Mouse (Mus musculus): ENCODE measurements at regions not wholly inside any gene's neighbourhood (a gene's known extent, or its start where the extent isn't known, plus 50 kb on each side); places are given as distances from the start of the nearest gene placed in this dataset.
A peak's percentile ranks its signal among the peaks of the same experiment; 100 is the strongest.

DNA sequence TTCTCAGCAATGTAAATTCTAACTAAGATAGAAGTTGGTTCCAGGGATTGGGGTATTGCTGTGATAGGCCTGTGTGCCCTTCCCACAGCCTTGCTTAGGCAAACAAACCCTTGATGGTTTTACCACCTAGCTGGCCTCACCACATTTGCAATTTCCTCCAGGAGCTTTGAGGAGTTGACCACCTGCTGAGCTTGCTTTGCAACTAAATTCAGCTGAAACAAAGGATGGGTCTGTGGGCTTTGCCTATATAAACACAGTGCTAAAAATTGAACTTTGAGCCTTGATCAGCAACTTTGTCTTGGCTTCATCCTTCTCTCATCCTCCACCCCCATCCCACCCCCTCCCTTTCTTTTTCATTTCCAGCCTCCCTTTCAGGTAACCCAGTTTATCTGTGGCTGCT is 148.9 kb downstream of the Teddm3 start:
- TF ChIP-seq POLR2A (IDR thresholded peaks at IDR 0.05; ENCODE audit: insufficient read depth, low read length) (no peak), CTCF (IDR thresholded peaks at IDR 0.05; ENCODE audit: low read depth, low read length) (no peak), EP300 (IDR thresholded peaks at IDR 0.05; ENCODE audit: insufficient read depth, low read depth, low read length) (0 out of 2 replicates have a peak, but pooled peaks have one; percentile 9)
- Histone ChIP-seq H3K9me3 (replicated peaks; ENCODE audit: control insufficient read depth, insufficient read depth, low read length, poor library complexity, severe bottlenecking) (peaks cover 9% of the 10 kb centered on the region), H3K4me3 (ENCODE audit: low read depth, low read length) (no peak overlapping the region), H3K4me1 (ENCODE audit: control insufficient read depth, insufficient read depth, low read length) (no peaks in the 10 kb centered on the region), H3K27me3 (ENCODE audit: control insufficient read depth, insufficient read depth, low read length, poor library complexity, severe bottlenecking) (no peaks in the 10 kb centered on the region), H3K36me3 (ENCODE audit: control insufficient read depth, insufficient read depth, low read length, poor library complexity, severe bottlenecking) (no peaks in the 10 kb centered on the region), H3K27ac (ENCODE audit: insufficient read depth, low read length) (no peak overlapping the region), H3K9ac (ENCODE audit: low read depth, poor library complexity, severe bottlenecking) (no peak overlapping the region)

DNA sequence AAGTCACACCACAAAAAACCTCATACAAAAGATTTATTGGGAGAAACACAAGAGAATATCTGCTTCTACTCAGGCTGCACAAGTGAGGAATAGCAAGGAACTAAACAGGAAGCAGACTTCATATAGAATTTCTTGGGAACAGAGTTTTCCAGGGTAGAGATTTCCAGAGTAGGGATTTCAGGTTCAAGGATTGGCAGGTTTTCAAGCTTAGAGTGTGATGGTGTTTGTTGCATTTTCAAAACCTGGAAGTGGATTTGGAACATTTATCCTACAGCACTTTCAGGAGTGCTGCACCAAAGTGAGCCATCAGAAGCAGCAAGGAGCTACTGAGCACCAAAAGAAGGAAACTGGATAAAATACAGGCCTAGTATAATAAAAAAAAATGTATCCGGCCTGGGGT is 152.7 kb downstream of the Teddm3 start:
- H3K36me3 ChIP-seq (ENCODE audit: control insufficient read depth, insufficient read depth, low read length, poor library complexity, severe bottlenecking) = no peaks in the 10 kb centered on the region
- no peak overlapping the region for H3K4me3 ChIP-seq (ENCODE audit: low read depth, low read length)
- no peaks in the 10 kb centered on the region for H3K4me1 ChIP-seq (ENCODE audit: control insufficient read depth, insufficient read depth, low read length)
- no peak overlapping the region for H3K27ac ChIP-seq (ENCODE audit: insufficient read depth, low read length)
- peaks cover 9% of the 10 kb centered on the region for H3K9me3 ChIP-seq (replicated peaks; ENCODE audit: control insufficient read depth, insufficient read depth, low read length, poor library complexity, severe bottlenecking)
- TF ChIP-seq POLR2A (IDR thresholded peaks at IDR 0.05; ENCODE audit: insufficient read depth, low read length) (no peak), EP300 (IDR thresholded peaks at IDR 0.05; ENCODE audit: insufficient read depth, low read depth, low read length) (no peak), CTCF (IDR thresholded peaks at IDR 0.05; ENCODE audit: low read depth, low read length) (no peak)
- no peak overlapping the region for H3K9ac ChIP-seq (ENCODE audit: low read depth, poor library complexity, severe bottlenecking)
- no peaks in the 10 kb centered on the region for H3K27me3 ChIP-seq (ENCODE audit: control insufficient read depth, insufficient read depth, low read length, poor library complexity, severe bottlenecking)

DNA sequence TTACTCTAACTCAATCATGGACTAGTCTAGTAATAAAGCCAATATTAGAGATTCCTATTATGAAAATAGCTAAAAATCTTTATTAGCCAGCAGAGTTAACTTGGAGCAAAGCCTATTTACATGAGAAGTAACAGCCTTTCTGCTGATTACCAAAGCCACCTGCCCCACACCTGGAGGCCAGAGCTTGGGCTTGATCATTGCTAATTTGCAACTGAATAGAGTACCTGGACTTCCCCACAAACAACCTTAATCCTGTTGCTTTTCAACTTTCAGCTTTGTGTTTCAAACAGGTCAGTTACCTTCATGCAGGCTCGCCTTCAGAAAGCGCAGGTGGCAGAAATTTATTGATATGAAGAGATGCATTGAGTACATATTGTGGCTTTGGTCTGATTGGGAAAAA is 163.3 kb downstream of the Teddm3 start:
- TF ChIP-seq CTCF (IDR thresholded peaks at IDR 0.05; ENCODE audit: low read depth, low read length) = no peak
- TF ChIP-seq EP300 (IDR thresholded peaks at IDR 0.05; ENCODE audit: insufficient read depth, low read depth, low read length) = peak; percentile 73
- Histone ChIP-seq H3K9ac (ENCODE audit: low read depth, poor library complexity, severe bottlenecking) (no peak overlapping the region), H3K4me3 (ENCODE audit: low read depth, low read length) (no peak overlapping the region), H3K27me3 (ENCODE audit: control insufficient read depth, insufficient read depth, low read length, poor library complexity, severe bottlenecking) (no peaks in the 10 kb centered on the region), H3K9me3 (replicated peaks; ENCODE audit: control insufficient read depth, insufficient read depth, low read length, poor library complexity, severe bottlenecking) (peaks cover 23% of the 10 kb centered on the region), H3K36me3 (ENCODE audit: control insufficient read depth, insufficient read depth, low read length, poor library complexity, severe bottlenecking) (no peaks in the 10 kb centered on the region), H3K27ac (ENCODE audit: insufficient read depth, low read length) (peak overlapping the region; percentile 65; the same call in 1 of the 2 replicates), H3K4me1 (ENCODE audit: control insufficient read depth, insufficient read depth, low read length) (no peaks in the 10 kb centered on the region)

DNA sequence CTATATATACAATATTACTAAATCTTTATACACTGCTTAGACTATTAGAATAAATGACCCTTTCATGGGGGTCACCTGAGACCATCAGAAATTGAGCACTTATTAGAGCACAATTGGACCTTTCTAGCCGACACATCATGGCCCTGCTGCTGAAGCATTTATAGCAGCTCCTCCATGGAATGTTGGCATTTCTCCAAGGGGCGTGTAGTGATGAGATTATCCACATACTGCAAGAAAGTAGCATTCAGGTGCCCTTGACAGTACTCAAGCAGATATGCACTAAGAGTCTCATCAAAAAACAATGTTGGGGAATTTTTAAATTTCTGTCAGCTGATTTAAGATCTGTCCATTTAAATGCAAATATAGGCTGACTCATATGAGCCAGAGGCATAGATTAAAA is 178.4 kb downstream of the Teddm3 start:
- H3K36me3 ChIP-seq (ENCODE audit: control insufficient read depth, insufficient read depth, low read length, poor library complexity, severe bottlenecking) = no peaks in the 10 kb centered on the region
- TF ChIP-seq POLR2A (IDR thresholded peaks at IDR 0.05; ENCODE audit: insufficient read depth, low read length) = no peak
- no peak for TF ChIP-seq EP300 (IDR thresholded peaks at IDR 0.05; ENCODE audit: insufficient read depth, low read depth, low read length)
- TF ChIP-seq CTCF (IDR thresholded peaks at IDR 0.05; ENCODE audit: low read depth, low read length) = no peak

DNA sequence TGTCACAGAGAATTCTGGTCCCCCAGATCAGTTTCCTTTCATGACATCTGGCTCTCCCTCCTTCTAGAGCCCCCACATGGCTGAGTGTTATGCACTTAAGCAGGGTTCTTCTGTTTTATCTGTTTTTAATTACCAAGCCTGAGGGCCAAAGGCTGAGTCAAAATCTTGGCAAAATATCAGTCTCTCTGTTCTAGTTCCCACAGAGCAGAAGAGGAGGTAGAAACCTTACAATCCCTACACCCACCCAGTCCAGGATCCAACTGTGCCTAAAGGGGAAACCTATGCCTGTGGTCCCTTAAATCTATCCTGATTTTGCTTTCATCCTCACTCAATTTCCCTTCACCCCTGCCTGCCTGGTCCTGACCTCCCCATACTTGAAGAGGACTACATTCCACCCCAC is 181.4 kb downstream of the Teddm3 start:
- peaks cover 14% of the 10 kb centered on the region for H3K9me3 ChIP-seq (replicated peaks; ENCODE audit: control insufficient read depth, insufficient read depth, low read length, poor library complexity, severe bottlenecking)
- H3K9ac ChIP-seq (ENCODE audit: low read depth, poor library complexity, severe bottlenecking) = no peak overlapping the region
- no peak overlapping the region for H3K27ac ChIP-seq (ENCODE audit: insufficient read depth, low read length)
- no peaks in the 10 kb centered on the region for H3K4me1 ChIP-seq (ENCODE audit: control insufficient read depth, insufficient read depth, low read length)
- H3K27me3 ChIP-seq (ENCODE audit: control insufficient read depth, insufficient read depth, low read length, poor library complexity, severe bottlenecking) = no peaks in the 10 kb centered on the region
- no peaks in the 10 kb centered on the region for H3K36me3 ChIP-seq (ENCODE audit: control insufficient read depth, insufficient read depth, low read length, poor library complexity, severe bottlenecking)
- no peak overlapping the region for H3K4me3 ChIP-seq (ENCODE audit: low read depth, low read length)
- TF ChIP-seq EP300 (IDR thresholded peaks at IDR 0.05; ENCODE audit: insufficient read depth, low read depth, low read length) = no peak
- TF ChIP-seq POLR2A (IDR thresholded peaks at IDR 0.05; ENCODE audit: insufficient read depth, low read length) = no peak
- no peak for TF ChIP-seq CTCF (IDR thresholded peaks at IDR 0.05; ENCODE audit: low read depth, low read length)

More for the DNA sequence above, 178.4 kb downstream of the Teddm3 start:
- Histone ChIP-seq H3K4me3 (ENCODE audit: low read depth, low read length) (no peak overlapping the region), H3K9me3 (replicated peaks; ENCODE audit: control insufficient read depth, insufficient read depth, low read length, poor library complexity, severe bottlenecking) (peaks cover 14% of the 10 kb centered on the region), H3K27me3 (ENCODE audit: control insufficient read depth, insufficient read depth, low read length, poor library complexity, severe bottlenecking) (no peaks in the 10 kb centered on the region), H3K27ac (ENCODE audit: insufficient read depth, low read length) (no peak overlapping the region), H3K4me1 (ENCODE audit: control insufficient read depth, insufficient read depth, low read length) (no peaks in the 10 kb centered on the region), H3K9ac (ENCODE audit: low read depth, poor library complexity, severe bottlenecking) (no peak overlapping the region)

DNA sequence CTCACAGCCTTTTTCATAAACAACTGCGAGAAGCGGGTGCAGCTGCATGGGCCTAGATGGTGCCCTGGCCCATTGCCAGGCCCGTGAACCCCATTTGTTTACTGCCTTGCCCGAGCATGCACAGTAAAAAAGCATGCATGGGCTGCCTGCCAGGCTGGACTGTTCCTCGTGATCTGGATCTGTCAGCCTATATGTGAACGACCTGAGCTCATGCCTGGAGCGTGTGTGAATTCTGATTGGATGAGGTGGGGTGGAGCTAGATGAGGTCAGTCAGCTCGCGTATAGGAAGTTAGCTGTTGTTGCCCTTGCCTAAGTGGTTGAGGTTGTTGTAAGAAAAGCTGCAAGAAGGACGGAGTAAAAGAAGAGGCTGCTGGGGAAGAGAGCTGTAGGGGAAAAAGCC is 194.9 kb downstream of the Teddm3 start:
- no peaks in the 10 kb centered on the region for H3K4me1 ChIP-seq (ENCODE audit: control insufficient read depth, insufficient read depth, low read length)
- no peak overlapping the region for H3K9ac ChIP-seq (ENCODE audit: low read depth, poor library complexity, severe bottlenecking)
- H3K9me3 ChIP-seq (replicated peaks; ENCODE audit: control insufficient read depth, insufficient read depth, low read length, poor library complexity, severe bottlenecking) = peaks cover 13% of the 10 kb centered on the region
- no peaks in the 10 kb centered on the region for H3K27me3 ChIP-seq (ENCODE audit: control insufficient read depth, insufficient read depth, low read length, poor library complexity, severe bottlenecking)
- H3K27ac ChIP-seq (ENCODE audit: insufficient read depth, low read length) = no peak overlapping the region
- H3K4me3 ChIP-seq (ENCODE audit: low read depth, low read length) = no peak overlapping the region
- H3K36me3 ChIP-seq (ENCODE audit: control insufficient read depth, insufficient read depth, low read length, poor library complexity, severe bottlenecking) = no peaks in the 10 kb centered on the region
- no peak for TF ChIP-seq EP300 (IDR thresholded peaks at IDR 0.05; ENCODE audit: insufficient read depth, low read depth, low read length)
- no peak for TF ChIP-seq POLR2A (IDR thresholded peaks at IDR 0.05; ENCODE audit: insufficient read depth, low read length)
- TF ChIP-seq CTCF (IDR thresholded peaks at IDR 0.05; ENCODE audit: low read depth, low read length) = no peak

Data from ES-Bruce4 (cell line).